Mouse (Mus musculus): ENCODE measurements around the gene Palld.
A peak's percentile ranks its signal among the peaks of the same experiment; 100 is the strongest.

Gene Palld

GRCm38 (mm10) chr8:61515110-61515930 is 387.2 kb downstream of the Palld start:
- DNase-seq (ENCODE audit: low spot score in 2 of 2): peak in 1 of 2 experiments; percentile 7

GRCm38 (mm10) chr8:61502277-61502676 is 400.2 kb downstream of the Palld start:
- DNase-seq (ENCODE audit: low spot score in 2 of 2): no peak

- DNase-seq (ENCODE audit: low spot score in 2 of 2): no peak
Observed at GRCm38 (mm10) chr8:61500914-61501313, 401.6 kb downstream of the Palld start.

GRCm38 (mm10) chr8:61499035-61499434 is 403.5 kb downstream of the Palld start:
- no peak for DNase-seq (ENCODE audit: low spot score in 2 of 2)

- DNase-seq (ENCODE audit: low spot score in 2 of 2): no peak
Observed at GRCm38 (mm10) chr8:61497110-61497509, 405.4 kb downstream of the Palld start.

- DNase-seq (ENCODE audit: low spot score in 2 of 2): no peak
Observed at GRCm38 (mm10) chr8:61488631-61489030, 413.9 kb downstream of the Palld start.

- DNase-seq (ENCODE audit: low spot score in 2 of 2): peak; percentile 79 to 92
Observed at GRCm38 (mm10) chr8:61487597-61488156, 414.8 kb downstream of the Palld start, which contains the start of gene Cbr4. Cbr4 (plus strand) TSS chr8:61487734.

- DNase-seq (ENCODE audit: low spot score in 2 of 2): no peak
Observed at GRCm38 (mm10) chr8:61486923-61487529, 415.5 kb downstream of the Palld start.

GRCm38 (mm10) chr8:61480260-61480967 is 422.1 kb downstream of the Palld start:
- no peak for DNase-seq (ENCODE audit: low spot score in 2 of 2)

GRCm38 (mm10) chr8:61479506-61480214 is 422.8 kb downstream of the Palld start:
- peak in 1 of 2 experiments; percentile 66 for DNase-seq (ENCODE audit: low spot score in 2 of 2)

- DNase-seq (ENCODE audit: low spot score in 2 of 2): no peak
Observed at GRCm38 (mm10) chr8:61478793-61479192, 423.7 kb downstream of the Palld start.

- DNase-seq (ENCODE audit: low spot score in 2 of 2): no peak
Observed at GRCm38 (mm10) chr8:61478150-61478549, 424.3 kb downstream of the Palld start.

GRCm38 (mm10) chr8:61476160-61476559 is 426.3 kb downstream of the Palld start:
- no peak for DNase-seq (ENCODE audit: low spot score in 2 of 2)

- no peak for DNase-seq (ENCODE audit: low spot score in 2 of 2)
Observed at GRCm38 (mm10) chr8:61475251-61475673, 427.2 kb downstream of the Palld start.

GRCm38 (mm10) chr8:61470213-61470612 is 432.3 kb downstream of the Palld start:
- no peak for DNase-seq (ENCODE audit: low spot score in 2 of 2)

GRCm38 (mm10) chr8:61467553-61467815 is 435.0 kb downstream of the Palld start:
- no peak for DNase-seq (ENCODE audit: low spot score in 2 of 2)

- no peak for DNase-seq (ENCODE audit: low spot score in 2 of 2)
Observed at GRCm38 (mm10) chr8:61466696-61467552, 435.6 kb downstream of the Palld start.

- DNase-seq (ENCODE audit: low spot score in 2 of 2): no peak
Observed at GRCm38 (mm10) chr8:61464393-61464792, 438.1 kb downstream of the Palld start.

- no peak for DNase-seq (ENCODE audit: low spot score in 2 of 2)
Observed at GRCm38 (mm10) chr8:61462221-61462620, 440.3 kb downstream of the Palld start.
